Mouse (Mus musculus): Measurements from ENCODE around the gene Tssc4.

- TF ChIP-seq POLR2A (IDR thresholded peaks at IDR 0.05; ENCODE audit: borderline replicate concordance, extremely low read depth, insufficient read depth, insufficient read length, poor library complexity, severe bottlenecking) (no peak), CTCF (IDR thresholded peaks at IDR 0.05; ENCODE audit: borderline replicate concordance, extremely low read depth, insufficient read depth, insufficient read length) (no peak)
These were observed 43.6 kb upstream of the Tssc4 start for GRCm38 (mm10) chr7:143025496-143025895.

Measured in brain, embryonic 14.5 days (tissue).